Comparison of ENCODE assay signal across 12 mouse cellular contexts in the genomic region with DNA sequence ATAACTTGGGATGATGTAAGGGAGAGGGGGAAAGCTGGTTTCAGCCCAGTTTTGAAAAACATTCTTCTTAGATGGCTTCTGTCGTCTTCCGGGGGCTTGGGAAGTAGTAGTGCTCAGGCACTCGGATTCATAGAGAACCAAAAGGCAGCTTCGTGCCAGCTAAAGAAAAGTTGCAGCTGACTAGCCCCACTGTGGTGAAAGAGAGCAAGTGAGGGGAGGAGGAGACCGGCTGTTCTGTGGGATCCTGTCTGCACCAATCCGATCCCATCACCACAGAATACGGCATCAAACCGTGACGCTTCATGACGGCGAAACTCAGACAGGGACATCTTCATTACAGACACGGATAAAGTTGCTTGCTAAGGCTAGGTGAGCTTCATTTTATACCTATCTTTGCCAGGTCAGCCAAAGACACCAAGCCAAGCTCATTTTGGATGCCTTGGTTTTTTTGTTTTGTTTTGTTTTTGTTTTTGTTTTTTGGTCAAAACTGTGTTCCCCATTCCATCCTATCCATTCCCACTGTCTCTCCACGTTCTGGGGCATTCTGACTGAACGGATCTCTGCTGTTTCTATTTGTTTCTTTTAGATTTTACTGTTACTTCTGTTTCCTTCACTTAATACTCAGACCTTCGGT. TPM values are rescaled to one million over a fixed set of nuclear protein-coding genes. Genes with fewer than 3 reads are reported as not detected.
DNase-seq lines count a peak whose midpoint lies in the region; ATAC-seq and TF ChIP-seq lines count a peak whose summit lies in the region.
"Had no signal": no experiment of that assay in that cellular context is flagged by ENCODE, and none has a peak within 500 bp of the region (broad histone marks: within the 10 kb centered on the region; RNA-seq: fewer than 3 reads in every experiment).

No protein-coding gene starts in this region.

- no peaks in the 10 kb centered on the region for H3K4me1 ChIP-seq in midbrain, postnatal 0 days (ENCODE audit: insufficient read depth, low read length)
- H3K4me1 ChIP-seq: megakaryocyte, embryonic 14.5 days had no signal

- no peak overlapping the region for H3K9ac ChIP-seq in midbrain, postnatal 0 days (replicated peaks; ENCODE audit: low read length, poor library complexity, severe bottlenecking)

- H3K9me3 ChIP-seq in midbrain, postnatal 0 days (ENCODE audit: low read length) = no peaks in the 10 kb centered on the region

- 30% methylated on average over 15 of the region's 15 CpGs for WGBS in midbrain, postnatal 0 days

- no peaks in the 10 kb centered on the region for H3K36me3 ChIP-seq in midbrain, postnatal 0 days (ENCODE audit: insufficient read depth, low read length)

- no peak for TF ChIP-seq CTCF in midbrain, postnatal 0 days (IDR thresholded peaks at IDR 0.05)

- H3K27me3 ChIP-seq in midbrain, postnatal 0 days (ENCODE audit: insufficient read depth, low read length) = no peaks in the 10 kb centered on the region
- H3K27me3 ChIP-seq: megakaryocyte, embryonic 14.5 days had no signal

- H3K4me3 ChIP-seq in midbrain, postnatal 0 days (ENCODE audit: low read depth, low read length) = peak overlapping the region; percentile 13; the same call in 1 of the 2 replicates
- H3K4me3 ChIP-seq: megakaryocyte, embryonic 14.5 days had no signal

- H3K27ac ChIP-seq in midbrain, postnatal 0 days (ENCODE audit: low read depth, low read length) = no peak overlapping the region

- DNase-seq in embryo, embryonic 10.5 days (ENCODE audit: low spot score) = peak; percentile 28
- DNase-seq in embryo, embryonic 10 days (ENCODE audit: low spot score) = no peak
- DNase-seq in heart, postnatal 4 days = peak; percentile 31
- DNase-seq in heart, adult 8-10 months (ENCODE audit: low spot score) = no peak
- DNase-seq in lung, postnatal 10 days = peak; percentile 18
- DNase-seq in lung, postnatal 36 days = no peak
- DNase-seq in midbrain, postnatal 0 days (ENCODE audit: low spot score) = peak; percentile 62
- DNase-seq in testis, postnatal 14 days (ENCODE audit: low spot score) = no peak
- DNase-seq: cerebellum, postnatal 25 days; liver had no signal

- H3K4me2 ChIP-seq in midbrain, postnatal 0 days (ENCODE audit: low read depth, low read length, poor library complexity, severe bottlenecking) = peak overlapping the region; percentile 41

- ATAC-seq in midbrain, postnatal 0 days (ENCODE audit: low FRiP score) = peak; percentile 83
- ATAC-seq: intestine, postnatal 0 days had no signal

RNA-seq across cellular contexts. Expression of a gene that starts 44.1 kb away (rescaled TPM):
- total RNA-seq in heart, postnatal 4 days (2021) = 1 to 10 TPM; 7.0 to 7.6 TPM
- 10 to 100 TPM in 3 of 4 experiments, 1 to 10 TPM in 1; 8.2 to 13.8 (median 12.1) TPM for total RNA-seq in heart, adult 8-10 months (2022)
- 11.8 and 12.3 TPM in 2 replicates for total RNA-seq in midbrain, postnatal 0 days (2014; rRNA removed)
- polyA plus RNA-seq in midbrain, postnatal 0 days (2015; fragmentation: Nextera tagmentation; extraction: Ambion mirVana) = 16.6 and 17.6 TPM in 2 replicates

Comparison
In these comparisons a context has a peak if more than half of its experiments do, and no peak if none do; other contexts are left out.
1. DNase-seq: peak in embryo, embryonic 10.5 days (single experiment), heart, postnatal 4 days (single experiment), lung, postnatal 10 days (single experiment) and midbrain, postnatal 0 days (single experiment); none in embryo, embryonic 10 days (single experiment), heart, adult 8-10 months (single experiment), lung, postnatal 36 days (single experiment) and testis, postnatal 14 days (single experiment).